Mouse (Mus musculus) bone marrow macrophage, adult 2 months (primary cell): ENCODE results near the gene Muc20.

Experiments
- CTCF ChIP-seq: IDR thresholded peaks from 2 replicates; pipeline ENCODE4 v1.5.1; 2012; ENCODE audit warnings: low read depth, mild to moderate bottlenecking, low read length, moderate library complexity
- POLR2A ChIP-seq: IDR thresholded peaks from 2 replicates; pipeline ENCODE4 v1.6.1; 2012; ENCODE audit warnings: mild to moderate bottlenecking, low read depth, low read length, borderline replicate concordance

DNA sequence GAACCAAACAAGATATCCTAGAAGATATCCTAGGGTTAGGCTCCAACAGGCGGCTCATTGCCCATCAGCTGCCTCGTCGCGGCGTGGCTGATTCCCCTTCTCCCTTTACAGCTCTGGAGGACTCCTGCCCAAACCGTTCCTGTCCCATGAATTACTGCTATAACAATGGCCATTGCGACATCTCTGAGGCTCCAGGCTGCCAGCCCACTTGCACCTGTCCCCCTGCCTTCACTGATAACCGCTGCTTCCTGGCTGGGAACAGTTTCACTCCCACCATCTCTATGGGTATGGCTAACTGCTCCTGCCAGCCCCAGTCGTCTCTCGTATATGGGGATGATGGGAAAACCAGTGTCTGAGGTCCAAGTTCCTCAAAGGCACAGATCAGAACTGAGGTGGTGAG is 20.6 kb downstream of the Muc20 start:
- no peak for TF ChIP-seq POLR2A
- no peak for TF ChIP-seq CTCF
